Mouse (Mus musculus): Measurements from ENCODE around the gene Ankrd6.

Gene Ankrd6

GRCm38 (mm10) chr4:32862011-32862750, 88.5 kb downstream of the Ankrd6 start:
- CTCF ChIA-PET, result no interaction called here

- CTCF ChIA-PET, result no interaction called here
These were observed 90.3 kb downstream of the Ankrd6 start for GRCm38 (mm10) chr4:32860184-32860965.

GRCm38 (mm10) chr4:32855580-32855979, 95.1 kb downstream of the Ankrd6 start:
- CTCF ChIA-PET, result no interaction called here

DNA sequence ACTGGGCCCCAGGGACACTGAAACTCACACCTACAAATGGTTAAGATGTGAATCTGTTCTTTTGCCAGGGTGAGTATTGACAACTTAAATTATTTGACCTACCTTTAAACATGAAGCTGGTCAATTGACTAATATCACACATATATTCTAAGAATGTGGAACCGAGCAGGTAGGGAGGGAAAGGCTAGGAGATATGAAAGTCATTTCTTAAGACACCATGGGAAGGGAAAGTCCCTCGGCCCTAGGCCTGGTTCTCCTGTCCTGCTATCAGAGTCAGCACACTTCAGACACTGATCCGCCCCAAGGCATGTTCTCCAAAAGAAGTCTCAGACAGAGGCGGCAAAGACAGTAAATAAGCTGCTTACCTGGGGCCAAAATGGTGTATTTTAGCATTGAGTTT, 95.7 kb downstream of the Ankrd6 start:
- CTCF ChIA-PET, result no interaction called here

DNA sequence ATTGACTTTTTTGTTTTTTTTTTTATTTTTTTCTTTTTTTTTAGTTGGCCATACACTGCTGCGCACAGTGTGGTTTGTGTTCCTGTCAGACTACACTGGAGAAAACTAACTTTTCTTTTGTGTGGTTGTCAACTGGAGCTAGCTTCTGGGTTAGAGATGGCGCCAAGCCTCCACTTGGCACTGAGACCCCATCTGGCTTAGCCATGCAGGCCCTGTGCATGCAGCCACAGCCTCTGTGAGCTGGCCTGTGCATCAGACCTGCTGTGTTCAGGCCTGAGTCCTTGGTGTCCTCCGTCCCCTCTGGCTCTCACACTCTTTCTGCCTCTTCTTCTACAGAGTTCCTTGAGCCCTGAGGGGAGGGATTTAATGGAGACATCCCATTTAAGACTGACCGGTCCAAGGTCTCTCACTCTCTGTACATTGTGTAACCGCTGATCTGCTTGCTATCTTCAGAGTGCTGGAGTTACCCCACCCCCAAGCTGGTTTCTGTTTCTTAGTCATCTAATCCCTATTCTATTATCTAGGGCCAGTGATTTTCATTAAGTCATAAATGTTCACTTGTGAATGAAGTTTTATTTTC, 96.9 kb downstream of the Ankrd6 start:
- CTCF ChIA-PET, result no interaction called here

DNA sequence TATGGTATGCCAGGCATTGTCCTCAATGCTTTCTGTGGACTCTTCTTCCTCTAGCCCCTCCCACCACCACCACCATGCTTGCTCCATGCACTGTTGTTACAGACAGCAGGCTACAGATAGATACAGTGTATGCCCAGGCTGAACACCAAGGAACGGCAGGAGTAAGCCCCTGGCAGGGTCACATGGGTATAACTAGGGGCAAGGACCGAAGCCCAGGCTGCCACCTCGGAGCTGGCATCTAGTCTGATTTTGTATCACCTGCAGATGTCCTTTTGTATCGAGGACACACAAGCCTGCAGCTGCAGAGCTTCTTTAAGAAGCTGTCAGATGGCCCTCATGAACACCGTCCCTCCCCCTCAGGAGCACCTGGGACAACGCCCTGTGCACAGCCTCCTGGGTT, 97.8 kb downstream of the Ankrd6 start:
- CTCF ChIA-PET, result no interaction called here

GRCm38 (mm10) chr4:32852294-32852693, 98.3 kb downstream of the Ankrd6 start:
- CTCF ChIA-PET, result no interaction called here

DNA sequence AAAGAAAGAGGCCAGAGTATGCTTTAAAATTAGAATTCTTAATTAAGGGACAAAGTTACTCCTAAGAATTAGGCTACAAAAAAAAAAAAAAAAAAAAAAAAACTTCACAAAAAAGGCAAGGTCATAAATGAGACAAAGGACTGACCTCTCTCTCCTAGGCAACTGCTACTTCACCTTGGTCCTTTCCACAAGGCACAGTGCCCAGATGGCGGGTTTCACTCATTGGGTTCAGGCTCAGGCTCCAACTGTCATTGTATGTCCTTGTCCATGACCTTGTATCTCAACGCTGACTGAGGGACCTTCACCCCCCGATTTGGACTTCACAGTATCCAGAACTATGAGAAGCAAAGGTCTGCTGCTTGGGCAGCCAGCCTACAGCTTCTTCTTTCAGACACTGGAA, 112.2 kb downstream of the Ankrd6 start:
- CTCF ChIA-PET, result no interaction called here

DNA sequence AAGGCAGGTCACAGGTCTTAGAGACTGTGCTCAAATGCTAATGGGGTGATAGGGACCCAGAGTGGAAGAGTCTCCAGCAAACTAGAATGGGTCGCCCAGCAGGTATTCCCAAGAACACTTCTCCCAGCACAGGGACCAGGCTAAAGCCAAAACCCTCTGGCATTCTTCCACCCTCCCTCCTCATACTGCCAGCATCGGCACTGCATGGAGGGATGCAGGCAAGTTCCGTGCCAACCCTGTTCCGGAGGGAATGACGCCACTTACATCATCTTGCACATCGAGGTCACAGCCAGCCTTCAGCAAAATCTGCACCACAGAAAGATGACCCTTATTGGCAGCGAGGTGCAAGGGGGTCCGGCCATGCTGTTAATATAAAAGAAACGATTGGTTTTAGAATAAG, 114.6 kb downstream of the Ankrd6 start:
- CTCF ChIA-PET, result no interaction called here

- CTCF ChIA-PET, result no interaction called here
These were observed 116.1 kb downstream of the Ankrd6 start for GRCm38 (mm10) chr4:32834541-32834940.

DNA sequence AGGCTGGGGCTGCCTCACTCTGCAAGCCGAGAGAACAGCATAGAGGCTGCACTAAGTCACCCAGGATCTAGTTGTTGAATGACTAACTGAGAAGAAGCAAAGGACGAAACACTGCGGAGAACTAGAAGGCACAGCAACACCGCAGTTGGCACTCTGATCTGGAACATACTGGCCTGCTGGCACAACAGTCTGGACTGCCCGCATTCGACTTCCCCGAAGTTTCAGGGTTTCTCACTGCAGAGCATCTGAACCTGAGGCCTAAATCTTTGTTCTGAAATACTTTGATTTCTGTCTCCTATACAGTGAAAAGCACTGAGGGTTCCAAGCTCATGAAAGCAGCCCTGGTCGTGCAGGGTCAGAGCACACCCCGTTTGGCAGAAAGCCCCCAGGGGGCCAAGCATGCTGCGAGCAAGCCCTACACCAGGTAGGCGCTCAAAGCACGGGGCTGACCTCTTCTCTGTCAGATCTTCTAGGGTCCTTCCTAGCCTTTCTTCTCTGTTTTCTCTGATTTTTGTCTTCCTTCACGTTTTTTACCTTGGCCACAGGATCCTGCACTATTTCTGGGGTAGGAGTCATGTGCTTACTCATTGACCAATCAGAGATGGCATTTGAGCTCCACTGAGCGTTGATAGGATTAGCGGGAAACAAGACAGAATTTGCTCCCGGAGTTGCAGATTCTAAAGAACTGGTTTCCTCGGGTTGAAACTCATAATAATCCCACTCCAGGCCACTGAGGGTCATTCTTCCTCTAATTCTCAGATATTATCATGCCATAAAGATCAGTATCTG, 117.0 kb downstream of the Ankrd6 start:
- CTCF ChIA-PET, result no interaction called here

GRCm38 (mm10) chr4:32829316-32829715, 121.3 kb downstream of the Ankrd6 start:
- CTCF ChIA-PET, result no interaction called here

DNA sequence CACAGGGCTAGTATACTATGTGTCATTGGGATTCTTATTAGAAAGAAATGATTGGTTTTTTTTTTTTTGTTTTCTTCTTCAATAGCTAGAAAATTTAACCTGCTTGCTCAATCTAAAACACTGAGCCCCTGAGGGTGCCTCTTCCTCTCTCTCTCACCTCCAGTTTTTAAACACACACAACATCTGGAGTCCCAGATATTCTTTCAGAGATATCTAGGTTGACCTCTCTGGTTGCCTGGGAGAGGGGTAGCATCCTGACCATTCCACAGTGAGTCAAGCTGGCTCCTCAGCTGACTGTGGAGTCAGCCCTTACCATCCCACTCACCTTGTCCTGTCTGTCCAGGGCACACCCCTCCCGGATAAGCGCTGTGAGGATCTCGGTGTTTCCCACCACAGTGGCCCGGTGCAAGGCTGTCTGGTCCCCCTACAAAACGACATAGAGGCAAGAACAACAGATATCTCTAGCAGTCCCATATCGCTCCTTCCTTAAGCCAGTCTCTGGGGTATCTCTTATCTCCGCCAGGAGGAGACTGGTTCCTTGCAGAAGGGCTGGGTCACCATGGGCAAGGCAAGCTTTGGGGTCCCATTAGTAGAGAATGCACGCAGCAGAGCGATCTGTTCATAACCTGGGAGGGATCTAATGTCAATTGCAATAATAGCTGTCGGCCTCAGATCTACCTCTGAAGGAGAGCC, 122.1 kb downstream of the Ankrd6 start:
- CTCF ChIA-PET, result no interaction called here

DNA sequence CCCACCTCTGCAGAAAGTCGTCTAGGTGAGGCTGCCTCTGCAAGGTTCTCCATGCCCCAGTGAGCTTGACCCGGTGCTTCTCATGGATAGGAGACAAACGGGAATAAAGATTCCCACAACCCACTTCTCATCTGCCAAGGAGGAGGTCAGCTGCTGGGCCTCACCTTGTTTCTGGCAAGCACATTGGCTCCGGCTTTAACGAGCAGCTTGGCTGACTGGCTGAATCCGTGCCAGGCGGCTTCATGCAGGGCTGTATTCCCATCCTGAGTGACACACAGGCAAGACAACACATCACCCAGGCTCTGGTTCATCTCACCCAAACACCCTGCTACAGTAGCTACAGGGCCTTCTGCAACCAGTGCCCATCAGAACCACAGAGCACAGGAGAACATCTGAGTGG, 123.7 kb downstream of the Ankrd6 start:
- CTCF ChIA-PET, result no interaction called here

DNA sequence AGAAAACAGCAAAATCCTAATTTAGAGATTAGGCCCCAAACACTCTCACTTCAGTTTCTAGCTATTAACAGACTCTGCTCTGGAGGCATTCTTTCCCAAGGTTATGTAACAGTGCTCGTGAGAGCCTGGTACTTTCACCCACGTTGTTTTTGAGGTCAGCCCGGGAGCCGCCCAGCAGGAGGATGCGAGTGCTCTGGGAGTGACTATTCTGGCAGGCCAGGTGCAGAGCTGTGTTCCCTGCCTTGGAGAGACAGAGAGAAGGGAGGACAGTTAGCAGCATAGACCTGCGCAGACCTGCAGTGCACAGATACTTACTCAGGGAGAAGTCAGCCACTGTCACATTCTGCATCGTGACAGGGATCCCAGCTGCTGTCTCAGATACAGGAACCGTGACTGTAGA, 126.4 kb downstream of the Ankrd6 start:
- CTCF ChIA-PET, result no interaction called here

GRCm38 (mm10) chr4:32820676-32821075, 130.0 kb downstream of the Ankrd6 start:
- CTCF ChIA-PET, result no interaction called here

- CTCF ChIA-PET, result no interaction called here
These were observed 133.2 kb downstream of the Ankrd6 start for GRCm38 (mm10) chr4:32817478-32817877.

DNA sequence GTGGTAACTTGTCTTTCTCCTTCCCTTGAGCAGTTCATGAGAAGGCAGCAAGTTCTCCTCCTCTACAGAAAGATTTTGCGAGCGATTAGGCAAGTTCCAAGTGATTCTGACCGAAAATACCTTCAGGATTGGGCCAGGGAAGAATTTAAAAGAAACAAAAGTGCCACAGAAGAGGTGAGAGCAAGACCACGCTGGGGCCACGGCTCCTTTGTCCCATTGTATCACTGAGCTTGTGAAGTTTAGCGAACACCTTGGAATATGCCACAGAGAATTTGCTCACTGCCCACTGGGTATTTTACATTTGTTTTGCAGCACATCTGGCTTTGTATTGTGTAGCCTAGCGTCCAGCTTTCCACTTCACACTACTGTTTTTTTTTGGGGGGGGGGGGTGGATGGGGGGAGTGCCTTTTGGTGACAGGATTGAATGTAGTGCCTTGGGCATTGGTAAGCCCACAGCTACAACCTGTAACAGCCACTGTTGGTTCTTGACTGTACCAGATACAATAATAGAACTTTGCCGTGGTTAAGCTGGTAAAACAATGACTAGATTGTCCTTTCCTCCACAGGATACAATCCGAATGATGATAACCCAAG, 150.0 kb downstream of the Ankrd6 start:
- CTCF ChIA-PET, result interaction anchor here (0.6 kb wide), 1 partner anchor 53 kb away, joined by 3 read pairs; no protein-coding TSS in a partner anchor

GRCm38 (mm10) chr4:32799966-32800576, 150.6 kb downstream of the Ankrd6 start, which contains the start of gene Lyrm2:
TSS of gene Lyrm2 (plus strand) at chr4:32800253.
- CTCF ChIA-PET, result interaction anchor here (0.6 to 0.9 kb wide), 2 partner anchors 23 to 53 kb away, joined by 3 read pairs; no protein-coding TSS in a partner anchor

DNA sequence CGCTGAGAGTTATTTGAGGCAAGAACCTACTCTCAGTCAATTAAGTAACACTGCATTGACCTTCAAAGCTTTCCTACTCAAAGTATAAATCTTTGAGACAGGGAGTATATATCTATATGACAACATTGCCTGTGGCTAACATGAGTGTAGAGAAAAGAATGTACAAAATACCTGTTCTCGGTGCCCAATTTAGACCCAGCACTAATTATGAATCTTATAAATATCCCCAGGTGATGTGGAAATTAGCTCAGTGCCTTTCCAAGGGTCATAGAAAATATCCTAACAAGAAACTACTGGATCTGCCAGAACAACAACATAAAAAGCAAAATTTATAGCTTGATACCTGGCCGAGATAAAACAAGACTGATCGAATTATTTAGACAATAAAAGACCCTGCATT, 151.7 kb downstream of the Ankrd6 start:
- CTCF ChIA-PET, result no interaction called here

GRCm38 (mm10) chr4:32789020-32789419, 161.6 kb downstream of the Ankrd6 start:
- CTCF ChIA-PET, result no interaction called here

All from spleen, embryonic (tissue).